Comparison of ENCODE assay signal across 30 mouse cellular contexts in the genomic region with DNA sequence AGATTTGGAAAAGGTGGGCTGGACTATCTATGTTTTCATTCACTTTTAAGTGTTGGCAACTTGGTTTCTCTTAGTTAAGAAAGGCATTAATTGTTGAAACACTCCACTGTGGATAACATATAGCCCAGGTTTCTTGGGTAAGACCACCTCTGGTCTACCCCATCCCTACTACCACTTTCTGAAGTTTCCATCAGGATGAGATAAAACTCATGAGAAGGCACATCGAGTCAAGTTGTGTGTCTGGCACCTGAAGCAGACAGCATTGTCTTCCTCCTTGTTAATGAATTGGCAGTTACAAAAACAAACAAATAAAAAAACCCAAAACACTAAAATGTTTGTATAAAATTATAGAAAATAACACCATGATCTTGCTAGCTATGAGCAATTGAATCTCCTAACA. TPM values are rescaled to one million over a fixed set of nuclear protein-coding genes. Genes with fewer than 3 reads are reported as not detected.
"Had no signal": no experiment of that assay in that cellular context is flagged by ENCODE, and none has a peak within 500 bp of the region (broad histone marks: within the 10 kb centered on the region; RNA-seq: fewer than 3 reads in every experiment).

No protein-coding gene starts in this region.

RNA-seq across cellular contexts. Expression of gene Gm9732, which starts 0.9 kb away (rescaled TPM):
- total RNA-seq: common myeloid progenitor, adult 5-6 weeks; forebrain, postnatal 0 days; gastrocnemius, adult 18-20 months; gastrocnemius, adult 2 months; gastrocnemius, adult 8-10 months; gastrocnemius, postnatal 10 days; gastrocnemius, postnatal 14 days; gastrocnemius, postnatal 36 days; gastrocnemius, postnatal 4 days; granulocyte monocyte progenitor cell, adult 5-6 weeks; heart, adult 18-20 months; heart, adult 2 months had no signal
- polyA plus RNA-seq: cortical plate, adult 2 months; embryonic facial prominence, embryonic 10.5 days; embryonic facial prominence, embryonic 11.5 days; embryonic facial prominence, embryonic 12.5 days; embryonic facial prominence, embryonic 13.5 days; embryonic facial prominence, embryonic 14.5 days; embryonic facial prominence, embryonic 15.5 days; erythroblast, embryonic 14.5 days; forebrain, embryonic 10.5 days; forebrain, embryonic 11.5 days; forebrain, embryonic 13.5 days; forebrain, embryonic 14.5 days; forebrain, embryonic 15.5 days; forebrain, embryonic 16.5 days; forebrain, postnatal 0 days; heart, adult 2 months had no signal

RNA-seq across cellular contexts. Expression of gene Gm8126, which starts 17.3 kb away (rescaled TPM):
- total RNA-seq: common myeloid progenitor, adult 5-6 weeks; forebrain, postnatal 0 days; gastrocnemius, adult 18-20 months; gastrocnemius, adult 2 months; gastrocnemius, adult 8-10 months; gastrocnemius, postnatal 10 days; gastrocnemius, postnatal 14 days; gastrocnemius, postnatal 36 days; gastrocnemius, postnatal 4 days; granulocyte monocyte progenitor cell, adult 5-6 weeks; heart, adult 18-20 months; heart, adult 2 months had no signal
- polyA plus RNA-seq: cerebellum, adult 2 months; cortical plate, adult 2 months; embryonic facial prominence, embryonic 10.5 days; embryonic facial prominence, embryonic 11.5 days; embryonic facial prominence, embryonic 12.5 days; embryonic facial prominence, embryonic 13.5 days; embryonic facial prominence, embryonic 14.5 days; embryonic facial prominence, embryonic 15.5 days; forebrain, embryonic 10.5 days; forebrain, embryonic 11.5 days; forebrain, embryonic 12.5 days; forebrain, embryonic 13.5 days; forebrain, embryonic 14.5 days; forebrain, embryonic 15.5 days; forebrain, embryonic 16.5 days; forebrain, postnatal 0 days; heart, adult 2 months had no signal

RNA-seq across cellular contexts. Expression of gene Gm8127, which starts 17.9 kb away (rescaled TPM):
- total RNA-seq: common myeloid progenitor, adult 5-6 weeks; forebrain, postnatal 0 days; gastrocnemius, adult 18-20 months; gastrocnemius, adult 2 months; gastrocnemius, adult 8-10 months; gastrocnemius, postnatal 10 days; gastrocnemius, postnatal 14 days; gastrocnemius, postnatal 36 days; gastrocnemius, postnatal 4 days; granulocyte monocyte progenitor cell, adult 5-6 weeks; heart, adult 18-20 months; heart, adult 2 months had no signal
- polyA plus RNA-seq: cerebellum, adult 2 months; cortical plate, adult 2 months; embryonic facial prominence, embryonic 10.5 days; embryonic facial prominence, embryonic 11.5 days; embryonic facial prominence, embryonic 12.5 days; embryonic facial prominence, embryonic 13.5 days; embryonic facial prominence, embryonic 14.5 days; embryonic facial prominence, embryonic 15.5 days; erythroblast, embryonic 14.5 days; forebrain, embryonic 10.5 days; forebrain, embryonic 11.5 days; forebrain, embryonic 12.5 days; forebrain, embryonic 13.5 days; forebrain, embryonic 14.5 days; forebrain, embryonic 15.5 days; forebrain, embryonic 16.5 days; forebrain, postnatal 0 days; frontal cortex, adult 2 months; gonadal fat pad, adult 2 months; heart, adult 2 months had no signal

RNA-seq across cellular contexts. Expression of gene Gm8122, which starts 40.6 kb away (rescaled TPM):
- total RNA-seq: common myeloid progenitor, adult 5-6 weeks; forebrain, postnatal 0 days; gastrocnemius, adult 18-20 months; gastrocnemius, adult 2 months; gastrocnemius, adult 8-10 months; gastrocnemius, postnatal 10 days; gastrocnemius, postnatal 14 days; gastrocnemius, postnatal 36 days; gastrocnemius, postnatal 4 days; granulocyte monocyte progenitor cell, adult 5-6 weeks; heart, adult 18-20 months; heart, adult 2 months had no signal
- polyA plus RNA-seq: cerebellum, adult 2 months; cortical plate, adult 2 months; embryonic facial prominence, embryonic 10.5 days; embryonic facial prominence, embryonic 11.5 days; embryonic facial prominence, embryonic 12.5 days; embryonic facial prominence, embryonic 13.5 days; embryonic facial prominence, embryonic 14.5 days; embryonic facial prominence, embryonic 15.5 days; erythroblast, embryonic 14.5 days; forebrain, embryonic 10.5 days; forebrain, embryonic 11.5 days; forebrain, embryonic 12.5 days; forebrain, embryonic 13.5 days; forebrain, embryonic 14.5 days; forebrain, embryonic 15.5 days; forebrain, embryonic 16.5 days; forebrain, postnatal 0 days; frontal cortex, adult 2 months; gonadal fat pad, adult 2 months; heart, adult 2 months had no signal
